Mouse (Mus musculus) testis, adult 2 months (tissue): ENCODE measurements around the gene Fbxo44.
A peak's percentile ranks its signal among the peaks of the same experiment; 100 is the strongest.

ENCODE experiments used
- CTCF ChIP-seq: fragments of 200-500 bp; IDR thresholded peaks from 2 replicates; pipeline ENCODE4 v1.5.1; 2012; ENCODE audit warnings: low read depth, mild to moderate bottlenecking, inconsistent platforms, low read length, moderate library complexity; ENCODE audit not compliant: control insufficient read depth, insufficient read depth, insufficient replicate concordance
- POLR2A ChIP-seq: fragments of 200-500 bp; IDR thresholded peaks from 2 replicates; pipeline ENCODE4 v1.6.1; 2012; ENCODE audit warnings: low read depth, mild to moderate bottlenecking, inconsistent platforms, low read length, moderate library complexity; ENCODE audit not compliant: control insufficient read depth

DNA sequence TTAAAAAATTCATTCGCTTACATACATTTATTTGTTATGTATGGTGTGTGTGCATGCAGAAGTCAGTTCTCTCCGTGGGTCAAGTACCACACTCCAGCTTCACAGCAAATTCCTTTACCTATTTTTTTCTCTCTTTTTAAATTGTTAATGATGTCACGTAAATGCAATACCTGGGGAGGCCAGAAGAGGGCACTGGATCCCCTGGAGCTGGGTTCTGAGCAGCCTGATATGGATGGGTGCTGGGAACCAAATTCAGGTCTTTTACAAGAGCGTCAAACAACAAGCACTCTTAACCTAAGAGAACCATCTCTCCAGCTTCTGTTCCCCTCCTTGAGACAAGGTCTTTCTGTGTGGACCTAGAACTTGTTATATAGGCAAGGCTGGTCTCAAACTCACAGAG, 43.6 kb downstream of the Fbxo44 start:
- TF ChIP-seq CTCF (peak; percentile 51; the same call in 1 of the 2 replicates), POLR2A (no peak)
